ENCODE assay signal across 10 mouse cellular contexts in the genomic region with DNA sequence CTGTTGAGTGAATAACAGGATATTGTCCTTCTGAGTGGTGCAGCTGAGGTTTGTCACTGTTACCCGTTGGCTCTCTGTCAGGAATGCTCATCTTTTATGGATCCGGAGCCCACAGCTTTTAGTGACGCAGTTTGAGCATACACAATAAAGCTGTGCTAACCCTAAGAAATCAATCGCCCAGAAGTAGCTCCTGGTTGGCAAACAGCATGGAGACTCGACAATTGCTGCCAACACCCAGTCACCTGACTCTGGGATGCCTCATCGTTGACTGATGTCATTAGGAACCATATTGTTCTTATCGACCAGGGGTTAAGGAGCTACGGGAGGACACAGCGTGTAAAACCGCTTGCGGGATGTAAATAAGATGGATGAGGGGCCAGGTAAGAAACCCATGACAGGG.
DNase-seq lines count a peak whose midpoint lies in the region; ATAC-seq and TF ChIP-seq lines count a peak whose summit lies in the region.
"Had no signal": no experiment of that assay in that cellular context is flagged by ENCODE, and none has a peak within 500 bp of the region (broad histone marks: within the 10 kb centered on the region; RNA-seq: fewer than 3 reads in every experiment).

No protein-coding gene starts in this region.

- 0 out of 2 replicates have a peak overlapping the region, but pooled peaks have one; percentile 26 for H3K27ac ChIP-seq in hindbrain, embryonic 13.5 days
- 0 out of 2 replicates have a peak overlapping the region, but pooled peaks have one; percentile 15 for H3K27ac ChIP-seq in midbrain, embryonic 14.5 days (replicated peaks; ENCODE audit: low read depth, low read length)
- no peak overlapping the region for H3K27ac ChIP-seq in left cerebral cortex, adult 2 months
- H3K27ac ChIP-seq: heart, embryonic 15.5 days had no signal

- WGBS in hindbrain, embryonic 13.5 days = 24% methylated on average over 11 of the region's 11 CpGs
- WGBS in midbrain, embryonic 14.5 days = 8% methylated on average over 11 of the region's 11 CpGs

- H3K27me3 ChIP-seq in hindbrain, embryonic 13.5 days = no peaks in the 10 kb centered on the region
- no peaks in the 10 kb centered on the region for H3K27me3 ChIP-seq in midbrain, embryonic 14.5 days (ENCODE audit: control insufficient read depth, insufficient read depth, low read length)
- H3K27me3 ChIP-seq: heart, embryonic 15.5 days had no signal

- H3K4me3 ChIP-seq in hindbrain, embryonic 13.5 days = peak overlapping the region; percentile 15; the same call in 1 of the 2 replicates
- H3K4me3 ChIP-seq in midbrain, embryonic 14.5 days (replicated peaks; ENCODE audit: low read depth, low read length) = peak overlapping the region; percentile 1; the same call in 1 of the 2 replicates
- no peak overlapping the region for H3K4me3 ChIP-seq in left cerebral cortex, adult 2 months
- H3K4me3 ChIP-seq: heart, embryonic 15.5 days had no signal

- peak; percentile 12 for DNase-seq in embryo, embryonic 10 days (ENCODE audit: low spot score)
- no peak for DNase-seq in embryo, embryonic 11 days
- peak; percentile 66 to 71 for DNase-seq in cerebellum, postnatal 10 days
- peak; percentile 49 for DNase-seq in midbrain, embryonic 14.5 days
- DNase-seq in heart, adult 11 months = no peak
- DNase-seq in thymus, postnatal 36 days = no peak
- no peak for DNase-seq in left cerebral cortex, adult 2 months (ENCODE audit: extremely low spot score in 1 of 2, low spot score in 2 of 2)
- DNase-seq: liver, postnatal 0 days had no signal

- ATAC-seq in hindbrain, embryonic 13.5 days (ENCODE audit: low FRiP score) = peak; percentile 58; the same call in 1 of the 2 replicates
- peak; percentile 46; the same call in 1 of the 2 replicates for ATAC-seq in midbrain, embryonic 14.5 days (ENCODE audit: low FRiP score, low TSS enrichment)
- ATAC-seq: liver, postnatal 0 days had no signal

- peak overlapping the region; percentile 45 for H3K4me2 ChIP-seq in hindbrain, embryonic 13.5 days
- H3K4me2 ChIP-seq in midbrain, embryonic 14.5 days (ENCODE audit: low read length) = peak overlapping the region; percentile 49
- H3K4me2 ChIP-seq: heart, embryonic 15.5 days had no signal

- H3K9me3 ChIP-seq in hindbrain, embryonic 13.5 days = no peaks in the 10 kb centered on the region
- no peaks in the 10 kb centered on the region for H3K9me3 ChIP-seq in midbrain, embryonic 14.5 days (ENCODE audit: control insufficient read depth, low read length)
- H3K9me3 ChIP-seq: heart, embryonic 15.5 days had no signal

- H3K4me1 ChIP-seq in hindbrain, embryonic 13.5 days (replicated peaks) = peaks cover 20% of the 10 kb centered on the region
- peaks cover 10% of the 10 kb centered on the region for H3K4me1 ChIP-seq in midbrain, embryonic 14.5 days (ENCODE audit: control insufficient read depth, insufficient read depth, low read length)
- H3K4me1 ChIP-seq: heart, embryonic 15.5 days had no signal

- no peak for TF ChIP-seq CTCF in left cerebral cortex, adult 2 months (IDR thresholded peaks at IDR 0.05)

- intact Hi-C loops in left cerebral cortex, adult 2 months (cut with DNase I) = no loop called here

- H3K9ac ChIP-seq in hindbrain, embryonic 13.5 days = no peak overlapping the region
- 0 out of 2 replicates have a peak overlapping the region, but pooled peaks have one; percentile 6 for H3K9ac ChIP-seq in midbrain, embryonic 14.5 days (replicated peaks; ENCODE audit: low read length)
- H3K9ac ChIP-seq: heart, embryonic 15.5 days; liver, postnatal 0 days had no signal

- no peaks in the 10 kb centered on the region for H3K36me3 ChIP-seq in hindbrain, embryonic 13.5 days
- H3K36me3 ChIP-seq in midbrain, embryonic 14.5 days (ENCODE audit: control insufficient read depth, insufficient read depth, low read length) = no peaks in the 10 kb centered on the region
- H3K36me3 ChIP-seq: heart, embryonic 15.5 days had no signal

Comparison
In these comparisons a context has a peak if more than half of its experiments do, and no peak if none do; other contexts are left out.
1. DNase-seq: peak in embryo, embryonic 10 days (single experiment), cerebellum, postnatal 10 days (2 of 2) and midbrain, embryonic 14.5 days (single experiment); none in embryo, embryonic 11 days (single experiment), heart, adult 11 months (single experiment), thymus, postnatal 36 days (0 of 2) and left cerebral cortex, adult 2 months (0 of 2).